Mouse (Mus musculus) cerebellum, adult 9-11 months (tissue): Measurements from ENCODE around the gene Pck2.

ENCODE experiments used
- DNase-seq: peaks from one replicate; pipeline ENCODE4 v3.0.0; 2022

The Pck2 gene

GRCm38 (mm10) chr14:55540067-55540786 lies at the start of gene Pck2:
TSS of gene Pck2 (plus strand) at chr14:55540266.
- peak; percentile 92 for DNase-seq

- peak; percentile 91 for DNase-seq
These were observed 49.5 kb upstream of the Pck2 start, which contains the start of gene Carmil3 for GRCm38 (mm10) chr14:55490361-55491201. TSS of gene Carmil3 (plus strand) at chr14:55490651.

GRCm38 (mm10) chr14:55491291-55491833 lies 48.7 kb upstream of the Pck2 start:
- DNase-seq, result peak; percentile 83

- peak; percentile 48 for DNase-seq
These were observed 48.0 kb upstream of the Pck2 start for GRCm38 (mm10) chr14:55492103-55492502.

- DNase-seq, result peak; percentile 70
These were observed 44.4 kb upstream of the Pck2 start for GRCm38 (mm10) chr14:55495509-55496240.

GRCm38 (mm10) chr14:55496761-55497448 lies 43.2 kb upstream of the Pck2 start:
- DNase-seq, result peak; percentile 52

GRCm38 (mm10) chr14:55497449-55497821 lies 42.6 kb upstream of the Pck2 start:
- peak; percentile 82 for DNase-seq

GRCm38 (mm10) chr14:55505612-55506011 lies 34.5 kb upstream of the Pck2 start:
- no peak for DNase-seq

- no peak for DNase-seq
These were observed 32.3 kb upstream of the Pck2 start for GRCm38 (mm10) chr14:55507801-55508200.

GRCm38 (mm10) chr14:55509540-55509939 lies 30.5 kb upstream of the Pck2 start:
- DNase-seq, result no peak

- no peak for DNase-seq
These were observed 29.8 kb upstream of the Pck2 start, which contains the start of gene Cpne6 for GRCm38 (mm10) chr14:55510125-55510731. TSS of gene Cpne6 (plus strand) at chr14:55510445.

- no peak for DNase-seq
These were observed 29.0 kb upstream of the Pck2 start for GRCm38 (mm10) chr14:55511037-55511436.

GRCm38 (mm10) chr14:55513927-55514326 lies 26.1 kb upstream of the Pck2 start:
- no peak for DNase-seq

- no peak for DNase-seq
These were observed 24.2 kb upstream of the Pck2 start for GRCm38 (mm10) chr14:55515846-55516245.

- DNase-seq, result no peak
These were observed 21.2 kb upstream of the Pck2 start for GRCm38 (mm10) chr14:55518897-55519296.

- no peak for DNase-seq
These were observed 20.5 kb upstream of the Pck2 start for GRCm38 (mm10) chr14:55519604-55520003.

GRCm38 (mm10) chr14:55520451-55521361 lies 19.4 kb upstream of the Pck2 start:
- peak; percentile 76 for DNase-seq

GRCm38 (mm10) chr14:55524062-55524461 lies 16.0 kb upstream of the Pck2 start:
- DNase-seq, result no peak

- no peak for DNase-seq
These were observed 15.3 kb upstream of the Pck2 start, which contains the start of gene Nrl for GRCm38 (mm10) chr14:55524785-55525184. TSS of gene Nrl (minus strand) at chr14:55524981.

- DNase-seq, result no peak
These were observed 13.4 kb upstream of the Pck2 start for GRCm38 (mm10) chr14:55526674-55527073.

GRCm38 (mm10) chr14:55527940-55528339 lies 12.1 kb upstream of the Pck2 start:
- DNase-seq, result no peak
